Mouse (Mus musculus): ENCODE results near the gene Map3k6.

Map3k6 gene

GRCm38 (mm10) chr4:133212562-133213267 is 27.9 kb upstream of the Map3k6 start:
- in situ Hi-C loops (cut with MboI; ENCODE audit: low pct_unique_long_range_greater_than_20kb in 1 of 2, low sequenced_read_pairs in 2 of 2, unreplicated experiment in 1 of 2): no loop called here

- in situ Hi-C loops (cut with MboI; ENCODE audit: low pct_unique_long_range_greater_than_20kb in 1 of 2, low sequenced_read_pairs in 2 of 2, unreplicated experiment in 1 of 2): no loop called here
Measured at GRCm38 (mm10) chr4:133213268-133213590, 27.4 kb upstream of the Map3k6 start.

GRCm38 (mm10) chr4:133213661-133214060 is 27.0 kb upstream of the Map3k6 start:
- in situ Hi-C loops (cut with MboI; ENCODE audit: low pct_unique_long_range_greater_than_20kb in 1 of 2, low sequenced_read_pairs in 2 of 2, unreplicated experiment in 1 of 2): no loop called here

- in situ Hi-C loops (cut with MboI; ENCODE audit: low pct_unique_long_range_greater_than_20kb in 1 of 2, low sequenced_read_pairs in 2 of 2, unreplicated experiment in 1 of 2): loop anchor here in 1 of 2 experiments (5.0 kb wide), 1 partner anchor 85 kb away; no protein-coding TSS in a partner anchor
Measured at GRCm38 (mm10) chr4:133217641-133218040, 23.0 kb upstream of the Map3k6 start.

GRCm38 (mm10) chr4:133218745-133219144 is 21.9 kb upstream of the Map3k6 start:
- in situ Hi-C loops (cut with MboI; ENCODE audit: low pct_unique_long_range_greater_than_20kb in 1 of 2, low sequenced_read_pairs in 2 of 2, unreplicated experiment in 1 of 2): loop anchor here in 1 of 2 experiments (5.0 kb wide), 1 partner anchor 84 kb away; no protein-coding TSS in a partner anchor

- in situ Hi-C loops (cut with MboI; ENCODE audit: low pct_unique_long_range_greater_than_20kb in 1 of 2, low sequenced_read_pairs in 2 of 2, unreplicated experiment in 1 of 2): no loop called here
Measured at GRCm38 (mm10) chr4:133220656-133221055, 20.0 kb upstream of the Map3k6 start.

- in situ Hi-C loops (cut with MboI; ENCODE audit: low pct_unique_long_range_greater_than_20kb in 1 of 2, low sequenced_read_pairs in 2 of 2, unreplicated experiment in 1 of 2): no loop called here
Measured at GRCm38 (mm10) chr4:133221701-133222100, 18.9 kb upstream of the Map3k6 start.

- in situ Hi-C loops (cut with MboI; ENCODE audit: low pct_unique_long_range_greater_than_20kb in 1 of 2, low sequenced_read_pairs in 2 of 2, unreplicated experiment in 1 of 2): no loop called here
Measured at GRCm38 (mm10) chr4:133223875-133224274, 16.7 kb upstream of the Map3k6 start.

- in situ Hi-C loops (cut with MboI; ENCODE audit: low pct_unique_long_range_greater_than_20kb in 1 of 2, low sequenced_read_pairs in 2 of 2, unreplicated experiment in 1 of 2): no loop called here
Measured at GRCm38 (mm10) chr4:133226073-133226472, 14.5 kb upstream of the Map3k6 start.

- in situ Hi-C loops (cut with MboI; ENCODE audit: low pct_unique_long_range_greater_than_20kb in 1 of 2, low sequenced_read_pairs in 2 of 2, unreplicated experiment in 1 of 2): no loop called here
Measured at GRCm38 (mm10) chr4:133227636-133228035, 13.0 kb upstream of the Map3k6 start.

GRCm38 (mm10) chr4:133229582-133229981 is 11.0 kb upstream of the Map3k6 start:
- in situ Hi-C loops (cut with MboI; ENCODE audit: low pct_unique_long_range_greater_than_20kb in 1 of 2, low sequenced_read_pairs in 2 of 2, unreplicated experiment in 1 of 2): no loop called here

- in situ Hi-C loops (cut with MboI; ENCODE audit: low pct_unique_long_range_greater_than_20kb in 1 of 2, low sequenced_read_pairs in 2 of 2, unreplicated experiment in 1 of 2): no loop called here
Measured at GRCm38 (mm10) chr4:133233285-133233976, 7.2 kb upstream of the Map3k6 start.

- in situ Hi-C loops (cut with MboI; ENCODE audit: low pct_unique_long_range_greater_than_20kb in 1 of 2, low sequenced_read_pairs in 2 of 2, unreplicated experiment in 1 of 2): no loop called here
Measured at GRCm38 (mm10) chr4:133234771-133235170, 5.8 kb upstream of the Map3k6 start.

GRCm38 (mm10) chr4:133235415-133235814 is 5.2 kb upstream of the Map3k6 start:
- in situ Hi-C loops (cut with MboI; ENCODE audit: low pct_unique_long_range_greater_than_20kb in 1 of 2, low sequenced_read_pairs in 2 of 2, unreplicated experiment in 1 of 2): no loop called here

GRCm38 (mm10) chr4:133237911-133238310 is 2.7 kb upstream of the Map3k6 start:
- in situ Hi-C loops (cut with MboI; ENCODE audit: low pct_unique_long_range_greater_than_20kb in 1 of 2, low sequenced_read_pairs in 2 of 2, unreplicated experiment in 1 of 2): no loop called here

- in situ Hi-C loops (cut with MboI; ENCODE audit: low pct_unique_long_range_greater_than_20kb in 1 of 2, low sequenced_read_pairs in 2 of 2, unreplicated experiment in 1 of 2): no loop called here
Measured at GRCm38 (mm10) chr4:133240934-133241908, 603 bp downstream of the Map3k6 start.

- in situ Hi-C loops (cut with MboI; ENCODE audit: low pct_unique_long_range_greater_than_20kb in 1 of 2, low sequenced_read_pairs in 2 of 2, unreplicated experiment in 1 of 2): no loop called here
Measured at GRCm38 (mm10) chr4:133241910-133242309, 1.3 kb downstream of the Map3k6 start.

GRCm38 (mm10) chr4:133242710-133243109 is 2.1 kb downstream of the Map3k6 start:
- in situ Hi-C loops (cut with MboI; ENCODE audit: low pct_unique_long_range_greater_than_20kb in 1 of 2, low sequenced_read_pairs in 2 of 2, unreplicated experiment in 1 of 2): no loop called here

- in situ Hi-C loops (cut with MboI; ENCODE audit: low pct_unique_long_range_greater_than_20kb in 1 of 2, low sequenced_read_pairs in 2 of 2, unreplicated experiment in 1 of 2): no loop called here
Measured at GRCm38 (mm10) chr4:133243538-133243937, 2.9 kb downstream of the Map3k6 start.

Measured in mouse embryonic stem cell (cell line).